Mouse (Mus musculus): ENCODE results near the gene C2cd5. TPM values are rescaled to one million over a fixed set of nuclear protein-coding genes. Genes with fewer than 3 reads are reported as not detected.
"Not testable (repeated sequence)": the region's sequence is repeated elsewhere in the genome, so short reads cannot be mapped to it uniquely, and the experiment has no call there.

Gene C2cd5
- total RNA-seq, 2 experiments from 2014 or later = 14.6 to 16.9 TPM

- DNase-seq = no peak
- intact Hi-C loops (cut with DNase I) = loop anchor here (1.0 kb wide), 1 partner anchor 188 kb away; no protein-coding TSS in a partner anchor
Observed at GRCm38 (mm10) chr6:142987616-142988015, 112.3 kb downstream of the C2cd5 start.

GRCm38 (mm10) chr6:142986706-142987105 is 113.2 kb downstream of the C2cd5 start:
- intact Hi-C loops (cut with DNase I); DNase-seq: not testable (repeated sequence)

DNA sequence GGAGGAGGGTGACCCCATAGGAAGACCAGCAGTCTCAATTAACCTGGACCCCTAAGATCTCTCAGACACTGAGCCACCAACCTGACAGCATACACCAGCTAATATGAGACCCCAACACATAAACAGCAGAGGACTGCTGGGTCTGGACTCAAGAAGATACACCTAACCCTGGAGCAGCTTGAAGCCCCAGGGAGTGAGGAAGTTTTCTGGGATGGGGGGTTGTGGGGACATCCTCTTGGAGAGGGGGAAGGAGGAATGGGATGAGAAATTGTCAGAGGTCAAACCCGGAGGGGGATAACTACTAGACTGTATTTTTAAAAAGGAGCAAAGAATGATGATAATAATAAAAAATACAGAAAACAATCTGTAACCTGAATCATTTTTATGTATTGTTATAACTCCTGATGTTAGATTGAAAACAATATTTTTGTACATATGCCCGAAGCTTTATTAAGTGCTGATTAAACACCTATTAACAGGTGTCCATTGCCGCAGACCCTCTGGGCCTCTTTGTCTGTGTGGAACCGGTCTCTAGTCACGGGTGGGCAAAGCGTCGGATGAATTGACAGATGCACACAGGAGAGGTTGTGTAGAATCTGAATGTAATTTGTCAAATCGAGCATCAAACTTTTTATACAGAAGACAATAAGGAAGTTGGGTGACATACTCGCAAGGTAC is 114.2 kb downstream of the C2cd5 start:
- intact Hi-C loops (cut with DNase I); DNase-seq: not testable (repeated sequence)

- intact Hi-C loops (cut with DNase I) = no loop called here
- no peak for DNase-seq
Observed at GRCm38 (mm10) chr6:142979665-142980660, 120.0 kb downstream of the C2cd5 start.

- intact Hi-C loops (cut with DNase I) = no loop called here
- no peak for DNase-seq
Observed at GRCm38 (mm10) chr6:142977221-142977620, 122.7 kb downstream of the C2cd5 start.

DNA sequence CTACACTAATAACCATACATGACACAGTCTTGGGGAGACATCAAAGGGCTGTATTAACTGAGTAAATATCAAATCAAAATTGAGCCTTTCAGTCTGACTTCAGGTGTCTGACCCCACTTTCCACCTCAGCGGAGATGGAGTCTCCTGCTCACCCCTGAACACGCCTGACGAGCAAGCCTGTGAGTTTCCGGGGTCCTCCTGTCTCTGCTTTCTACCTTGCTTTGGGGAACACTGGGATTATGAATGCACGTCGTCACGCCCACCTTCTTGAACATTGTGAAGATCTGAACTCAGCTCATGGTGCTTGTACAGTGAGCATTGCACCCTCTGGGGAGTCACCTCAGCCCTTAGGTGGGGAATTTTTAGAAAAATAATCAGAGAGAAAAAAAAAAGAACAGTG is 126.7 kb downstream of the C2cd5 start:
- no peak for DNase-seq
- intact Hi-C loops (cut with DNase I) = no loop called here

GRCm38 (mm10) chr6:142972205-142972604 is 127.7 kb downstream of the C2cd5 start:
- intact Hi-C loops (cut with DNase I) = no loop called here
- DNase-seq = no peak

GRCm38 (mm10) chr6:142967407-142967806 is 132.5 kb downstream of the C2cd5 start:
- intact Hi-C loops (cut with DNase I) = loop anchor here (5.0 kb wide), 1 partner anchor 85 kb away; no protein-coding TSS in a partner anchor
- no peak for DNase-seq

DNA sequence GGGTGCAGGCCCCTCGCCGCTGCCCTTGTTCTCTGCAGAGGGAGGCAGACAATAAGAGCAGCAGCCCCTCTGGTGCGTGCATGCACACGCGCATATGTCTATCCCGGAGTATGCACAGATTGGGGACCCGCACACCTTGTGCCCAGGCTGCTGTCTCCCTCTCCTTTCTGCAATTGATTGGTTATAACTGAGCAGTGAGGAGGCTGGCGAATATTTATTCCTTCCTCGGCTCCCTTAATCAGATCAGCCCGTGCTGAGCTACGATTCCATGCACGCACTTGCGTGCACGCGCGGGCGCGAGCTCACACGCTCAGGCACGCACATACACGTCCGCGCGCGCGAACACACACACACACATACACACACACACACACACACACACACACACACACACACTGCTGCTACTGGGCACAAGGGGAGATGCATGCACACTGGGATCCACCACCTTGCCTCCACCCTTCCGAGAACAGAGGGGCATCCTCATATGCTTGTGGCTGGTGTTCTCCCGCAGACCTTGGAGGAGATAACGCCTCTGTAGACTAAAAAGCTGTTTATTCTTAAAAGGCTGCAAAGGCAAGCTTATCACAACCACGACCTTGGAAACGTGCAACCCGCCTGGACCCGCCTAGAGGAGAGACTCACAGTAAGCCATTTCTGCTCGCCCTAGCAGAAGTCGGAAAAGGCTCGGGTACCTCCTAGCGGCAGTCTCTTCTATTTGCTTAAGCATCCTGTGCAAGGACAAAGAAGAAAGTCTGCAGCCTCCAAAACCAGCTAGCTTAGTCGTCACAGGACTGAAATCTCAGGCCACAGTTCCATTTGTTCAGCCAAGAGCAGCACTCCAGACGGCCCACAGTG is 135.2 kb downstream of the C2cd5 start:
- intact Hi-C loops (cut with DNase I) = loop anchor here (1.0 to 5.0 kb wide), 3 partner anchors 82 to 184 kb away; no protein-coding TSS in a partner anchor
- DNase-seq = peak; percentile 46 to 49

DNA sequence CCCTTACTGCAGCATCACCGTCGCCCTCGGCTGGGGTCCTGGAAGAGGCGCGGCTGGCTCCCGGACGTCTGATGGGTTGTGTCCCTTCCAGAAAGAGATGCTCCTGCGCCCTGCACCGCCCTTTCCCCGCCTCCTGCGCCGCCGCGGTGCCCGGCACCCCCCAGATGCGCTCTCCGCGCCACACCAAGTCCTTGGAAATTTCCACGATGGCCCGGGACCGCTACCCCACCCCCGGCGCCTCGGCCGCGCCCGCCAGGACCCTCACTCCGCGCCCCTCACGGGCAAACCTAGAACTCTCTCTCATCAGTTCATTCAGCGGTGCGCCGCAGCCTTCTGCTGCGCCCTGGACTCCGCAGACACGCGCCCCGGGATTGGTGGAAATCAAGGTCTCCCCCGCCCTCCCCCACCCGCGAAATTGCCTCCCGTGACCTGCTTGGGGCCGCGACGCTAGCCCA is 135.8 kb downstream of the C2cd5 start, which contains the start of gene St8sia1:
Gene St8sia1, minus strand, starts transcription at position 377 of the 455 bp plus-strand sequence.
- DNase-seq = no peak
- intact Hi-C loops (cut with DNase I) = loop anchor here (2.0 kb wide), 1 partner anchor 183 kb away; no protein-coding TSS in a partner anchor

GRCm38 (mm10) chr6:142963480-142964075 is 136.4 kb downstream of the C2cd5 start:
- no peak for DNase-seq
- intact Hi-C loops (cut with DNase I) = loop anchor here (2.0 kb wide), 1 partner anchor 183 kb away; no protein-coding TSS in a partner anchor

DNA sequence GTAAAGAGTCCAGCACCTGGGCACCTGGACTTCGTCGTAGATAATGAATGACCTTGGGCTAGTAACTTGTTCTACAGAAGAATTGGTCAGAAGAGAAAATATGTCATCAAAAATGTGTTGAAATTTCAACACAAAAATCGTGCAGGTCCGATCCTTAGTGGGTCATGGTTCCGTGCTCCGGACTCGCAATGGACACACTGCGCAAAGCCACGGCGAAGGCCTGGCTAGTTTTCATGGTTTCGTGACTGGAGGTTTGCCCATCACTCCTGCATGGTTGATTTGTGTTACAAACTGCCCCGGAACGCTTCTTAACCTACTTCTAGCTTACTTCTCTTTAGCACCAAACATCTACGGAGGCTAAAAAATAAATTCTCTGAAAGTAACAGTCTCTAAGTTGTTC is 137.1 kb downstream of the C2cd5 start:
- intact Hi-C loops (cut with DNase I) = no loop called here
- DNase-seq = no peak

GRCm38 (mm10) chr6:142962476-142962875 is 137.5 kb downstream of the C2cd5 start:
- intact Hi-C loops (cut with DNase I) = no loop called here

DNA sequence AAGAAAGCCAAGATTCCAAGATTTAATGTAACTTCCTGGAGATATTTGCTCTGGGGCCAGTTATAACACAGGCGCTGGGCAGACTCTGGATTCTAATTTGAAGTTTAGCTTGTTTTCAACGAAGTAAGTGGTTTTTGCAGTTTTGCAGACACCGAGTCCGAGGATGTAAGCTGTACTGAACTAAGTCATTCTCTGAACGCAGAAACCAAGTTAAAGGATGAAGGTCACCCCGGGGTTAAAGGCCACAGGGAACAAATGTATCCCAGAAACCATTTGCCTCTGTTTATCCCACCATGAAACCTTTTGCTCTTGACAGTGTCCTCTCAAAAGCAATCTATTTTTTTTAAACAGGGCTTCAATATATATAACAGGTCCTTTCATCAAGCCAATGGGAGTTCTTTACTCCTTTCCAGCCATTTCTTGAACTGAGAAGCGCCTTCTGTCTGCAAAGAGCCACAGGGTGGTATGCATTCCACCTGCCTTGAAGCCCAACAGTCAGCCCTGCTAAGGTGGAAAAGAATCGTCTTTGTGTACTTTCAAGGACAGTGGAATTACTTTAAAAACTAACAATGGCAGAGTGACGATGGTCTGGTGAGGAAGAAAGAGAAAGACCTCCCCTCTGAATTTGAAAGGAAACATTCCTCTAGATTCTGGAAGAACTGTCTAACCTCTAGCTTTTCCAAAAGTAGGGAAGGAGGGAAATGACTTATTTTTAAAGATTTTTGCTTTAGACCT is 138.1 kb downstream of the C2cd5 start:
- DNase-seq = no peak
- intact Hi-C loops (cut with DNase I) = no loop called here

More at GRCm38 (mm10) chr6:142962476-142962875, 137.5 kb downstream of the C2cd5 start:
- DNase-seq = no peak

Other genes starting within 250 kb of the C2cd5 start
- under 1 TPM; 0.11 to 0.39 TPM for gene St8sia1, start 135.7 kb downstream of the C2cd5 start, total RNA-seq (2021)
- 10 to 100 TPM; 23.8 to 26.9 TPM for gene Etnk1, start 67.1 kb upstream of the C2cd5 start, total RNA-seq (2021)